12 mouse cellular contexts compared by ENCODE assay signal in genomic region chr2:147748006-147748405, GRCm38 (mm10).
"Had no signal": no experiment of that assay in that cellular context is flagged by ENCODE, and none has a peak within 500 bp of the region (broad histone marks: within the 10 kb centered on the region; RNA-seq: fewer than 3 reads in every experiment).

No protein-coding gene starts in this region.

- ATAC-seq: liver, embryonic 12.5 days had no signal

- H3K27ac ChIP-seq: left cerebral cortex, adult 2 months; limb, embryonic 15.5 days; liver, embryonic 12.5 days; midbrain, embryonic 10.5 days; neural tube, embryonic 15.5 days had no signal

- H3K27me3 ChIP-seq: limb, embryonic 15.5 days; liver, embryonic 12.5 days; neural tube, embryonic 15.5 days had no signal

- H3K4me2 ChIP-seq: limb, embryonic 15.5 days; liver, embryonic 12.5 days; lung, embryonic 14.5 days; neural tube, embryonic 15.5 days had no signal

- DNase-seq: lung, embryonic 14.5 days; lung, postnatal 10 days; lung, postnatal 4 days; midbrain, embryonic 14.5 days; right cerebral cortex, adult 18-20 months; right cerebral cortex, postnatal 25 days had no signal

- H3K9me3 ChIP-seq: limb, embryonic 15.5 days; liver, embryonic 12.5 days; midbrain, embryonic 10.5 days; neural tube, embryonic 15.5 days had no signal

- H3K4me1 ChIP-seq: limb, embryonic 15.5 days; liver, embryonic 12.5 days; neural tube, embryonic 15.5 days had no signal

- H3K36me3 ChIP-seq: limb, embryonic 15.5 days; liver, embryonic 12.5 days; midbrain, embryonic 10.5 days; neural tube, embryonic 15.5 days had no signal

- H3K4me3 ChIP-seq: left cerebral cortex, adult 2 months; limb, embryonic 15.5 days; liver, embryonic 12.5 days; midbrain, embryonic 10.5 days; myocyte; neural tube, embryonic 15.5 days had no signal

- H3K9ac ChIP-seq: limb, embryonic 15.5 days; liver, embryonic 12.5 days; lung, embryonic 14.5 days; neural tube, embryonic 15.5 days had no signal
